Mouse (Mus musculus) neutrophil, adult 5-6 weeks (primary cell): Measurements from ENCODE around the gene Abhd12. TPM values are rescaled to one million over a fixed set of nuclear protein-coding genes. Genes with fewer than 3 reads are reported as not detected.

ENCODE experiments used
- ATAC-seq: fragments of 151-379, 151-347 bp; 2 replicates; pipeline ENCODE4 v1.8.0; 2017; ENCODE audit warnings: mild to moderate bottlenecking, moderate TSS enrichment; ENCODE audit not compliant: insufficient number of reproducible peaks, poor library complexity, low FRiP score, severe bottlenecking; ENCODE audit errors: extremely low read depth
- total RNA-seq: library from RNA; stranded (forward); fragments of 200-1000 nt; gene quantifications from 2 replicates; pipeline ENCODE4 v1.2.3, GENCODE M21; 2017

Gene Abhd12
- total RNA-seq, 1 experiment from 2014 or later, result 55.6 TPM

DNA sequence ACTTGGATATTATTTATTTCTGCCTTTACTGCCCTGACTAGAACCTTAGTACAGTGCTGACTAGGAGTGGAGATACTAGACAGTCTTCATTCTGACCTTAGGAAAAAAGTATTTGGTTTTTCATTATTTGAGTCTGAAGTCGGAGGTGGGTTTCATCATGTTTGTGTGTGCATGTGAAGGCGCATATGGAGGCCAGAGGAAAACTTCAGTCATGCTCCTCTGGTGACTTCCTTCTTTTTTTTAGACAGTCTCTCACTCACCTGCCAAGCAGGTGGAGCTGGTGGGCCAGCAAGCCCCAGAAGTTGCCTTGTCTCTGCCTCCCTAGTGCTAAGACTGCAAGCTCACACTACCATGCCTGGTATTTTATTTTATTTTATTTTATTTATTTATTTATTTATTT is 37.5 kb downstream of the Abhd12 start:
- ATAC-seq, result no peak

DNA sequence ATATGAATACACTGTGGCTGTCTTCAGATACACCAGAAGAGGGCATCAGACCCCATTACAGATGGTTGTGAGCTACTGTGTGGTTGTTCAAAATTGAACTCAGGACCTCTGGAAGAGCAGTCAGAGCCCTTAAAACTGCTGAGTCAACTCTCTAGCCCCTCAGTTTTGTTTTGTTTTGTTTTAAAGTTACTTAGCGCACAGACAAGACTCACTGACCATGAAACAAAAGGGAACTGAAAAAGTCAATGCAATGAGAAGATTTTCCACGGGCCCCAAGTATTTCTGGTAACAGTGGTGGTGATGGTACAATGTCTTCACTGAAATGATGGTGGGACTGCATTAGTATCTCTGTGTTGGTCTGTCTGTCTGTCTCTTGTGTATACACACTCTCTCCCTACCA is 43.4 kb downstream of the Abhd12 start:
- peak; percentile 70 for ATAC-seq

DNA sequence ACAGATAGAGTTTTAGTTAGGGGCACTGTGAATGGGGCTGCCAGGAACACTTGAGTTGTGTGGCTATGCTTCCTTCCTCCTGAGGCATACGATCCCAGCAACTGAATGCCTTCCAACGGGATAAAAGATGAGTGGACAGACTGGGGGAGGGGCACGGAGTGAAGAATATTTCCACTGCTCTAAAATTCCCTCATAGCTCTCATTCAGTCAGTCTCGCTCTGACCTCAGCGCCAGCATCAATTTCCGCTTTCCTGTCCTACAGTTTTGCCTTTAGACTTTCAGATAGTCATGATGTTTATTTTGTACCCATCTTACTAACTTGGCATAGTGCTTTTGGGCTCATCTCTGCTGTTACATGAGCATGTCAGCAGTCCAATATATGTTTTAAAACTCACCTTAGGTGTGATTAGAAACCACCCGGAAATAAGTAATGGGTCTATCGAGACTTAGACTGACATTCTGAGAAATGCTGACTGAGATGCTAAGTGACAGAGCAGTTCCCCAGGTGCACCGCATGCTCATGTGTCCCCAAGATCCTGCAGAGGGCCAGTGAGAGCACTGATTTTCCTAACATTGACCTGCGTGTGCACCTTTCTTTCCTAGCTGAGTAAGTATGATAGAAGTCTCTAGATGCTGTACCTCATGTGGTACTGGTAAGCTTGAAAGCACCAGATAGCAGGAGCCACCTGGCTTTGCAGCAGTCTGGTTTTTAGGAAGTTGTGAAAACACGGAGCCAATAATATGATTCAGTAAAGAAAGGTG is 44.7 kb downstream of the Abhd12 start:
- no peak for ATAC-seq

DNA sequence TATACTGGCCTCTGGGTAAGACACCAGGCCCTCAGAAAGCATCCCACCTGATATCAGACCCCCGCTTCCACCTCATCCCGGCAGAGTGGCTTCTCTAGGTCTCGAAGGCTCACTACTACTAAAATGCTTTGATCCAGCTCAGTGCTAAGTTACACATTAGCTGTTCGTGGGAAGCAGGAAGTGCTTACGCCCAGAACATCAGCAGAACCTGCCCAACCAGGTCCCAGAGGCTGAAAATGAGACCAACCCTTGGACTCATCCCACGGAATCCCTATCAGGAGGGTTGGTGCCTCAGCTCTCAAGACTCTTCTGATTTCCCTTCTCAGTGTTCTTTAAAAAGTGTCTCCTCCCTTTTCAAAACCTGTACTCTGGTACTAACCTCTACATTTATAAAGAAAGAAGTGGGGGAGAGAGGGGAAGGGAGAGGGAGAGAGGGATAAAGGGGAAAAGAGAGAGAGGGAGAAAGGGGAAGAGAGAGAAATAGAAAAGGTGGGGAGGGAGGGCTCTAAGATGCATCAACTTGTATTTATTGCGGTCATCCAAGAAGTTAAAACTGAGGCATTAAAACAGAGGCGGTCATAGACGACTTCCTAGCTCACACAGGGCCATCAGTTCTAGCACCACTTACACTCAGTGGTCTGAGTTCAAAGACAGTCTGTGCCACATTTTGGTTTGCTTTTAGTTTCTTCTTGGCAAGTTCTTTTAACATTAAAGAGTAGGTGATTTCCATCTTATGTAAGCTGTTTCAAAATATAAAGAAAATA is 45.6 kb downstream of the Abhd12 start:
- ATAC-seq, result no peak

DNA sequence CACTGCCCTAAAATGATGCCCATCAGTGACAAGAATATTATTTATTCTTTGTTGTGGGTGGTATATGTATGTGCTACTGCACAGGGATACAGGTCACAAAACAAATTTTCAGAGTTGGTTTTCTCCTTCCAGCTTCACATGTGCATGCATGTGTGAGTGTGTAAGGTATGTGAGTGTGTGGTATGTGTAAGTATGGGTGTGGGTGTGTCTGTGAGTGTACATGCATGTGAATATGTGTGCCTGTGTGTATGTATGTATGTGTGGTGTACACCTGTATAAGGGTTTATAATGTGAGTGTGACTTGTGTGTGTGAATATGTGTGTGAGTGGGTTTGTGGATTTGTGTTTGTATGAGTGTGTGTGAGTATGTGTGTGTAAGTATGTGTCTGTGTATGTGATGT is 49.4 kb downstream of the Abhd12 start:
- ATAC-seq, result no peak

DNA sequence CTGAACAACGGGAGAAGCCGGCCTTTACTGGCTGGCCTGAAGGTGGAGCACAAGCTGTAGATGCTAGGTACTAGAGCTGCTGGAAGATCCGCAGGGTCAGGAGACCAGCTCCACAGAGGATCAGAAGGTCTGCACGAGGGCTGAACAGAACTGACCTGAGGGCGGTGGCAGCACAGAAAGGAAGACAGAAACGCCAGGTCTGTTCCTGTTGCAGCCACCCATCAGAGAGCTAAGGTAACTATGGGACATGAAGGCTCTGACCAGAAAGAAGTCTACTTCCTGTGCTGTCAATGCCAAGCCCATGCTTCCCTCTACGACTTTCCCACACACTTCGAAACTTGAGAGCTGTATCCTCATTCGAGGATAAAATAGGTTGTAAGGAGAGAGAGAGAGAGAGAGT is 53.3 kb downstream of the Abhd12 start:
- ATAC-seq, result no peak

DNA sequence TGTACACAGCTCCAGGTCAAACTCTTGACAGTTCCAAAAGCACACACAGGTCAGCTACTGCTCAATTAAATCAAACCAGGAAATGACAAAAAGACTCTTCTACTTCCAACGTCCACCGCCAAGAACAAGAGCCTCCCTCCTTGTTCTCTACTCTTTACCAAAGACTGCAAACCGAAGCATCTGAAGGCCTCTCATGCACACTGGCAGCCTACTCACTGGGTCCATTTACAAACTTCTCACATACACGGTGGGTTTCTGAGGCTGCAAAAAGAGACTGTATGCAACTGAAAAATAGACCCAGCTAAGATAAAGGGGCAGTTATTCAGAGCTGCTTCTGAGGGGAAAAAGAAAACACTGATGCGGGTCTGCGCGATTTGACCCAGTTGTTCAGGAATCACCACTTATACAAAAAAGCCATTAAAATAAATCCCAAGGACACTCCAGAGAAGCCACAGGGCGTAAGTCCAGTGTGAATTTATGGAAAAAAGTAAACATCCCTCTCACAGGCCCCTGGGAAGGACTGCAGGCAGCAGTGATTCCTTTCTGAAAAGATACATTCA is 57.0 kb downstream of the Abhd12 start:
- no peak for ATAC-seq

DNA sequence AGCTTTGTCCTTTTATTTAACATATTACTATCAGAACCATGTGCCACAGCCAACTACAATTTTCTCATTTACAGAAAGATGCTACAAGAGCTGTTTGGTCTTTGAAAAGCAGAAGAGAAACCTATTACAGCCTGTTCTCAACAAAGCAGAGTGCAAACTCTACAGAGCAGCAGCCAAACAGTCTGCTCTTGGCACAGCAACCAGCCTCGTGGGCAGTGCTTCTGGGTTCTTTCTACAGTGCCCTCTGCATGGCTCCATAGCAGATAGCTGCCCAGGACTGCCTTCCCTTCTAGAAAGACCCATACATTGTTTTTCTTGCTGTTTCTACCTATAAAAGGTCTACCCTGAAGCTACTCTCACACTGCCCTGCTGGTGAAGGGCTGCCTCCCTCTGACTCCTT is 59.7 kb downstream of the Abhd12 start:
- peak; percentile 49; the same call in 1 of the 2 replicates for ATAC-seq

DNA sequence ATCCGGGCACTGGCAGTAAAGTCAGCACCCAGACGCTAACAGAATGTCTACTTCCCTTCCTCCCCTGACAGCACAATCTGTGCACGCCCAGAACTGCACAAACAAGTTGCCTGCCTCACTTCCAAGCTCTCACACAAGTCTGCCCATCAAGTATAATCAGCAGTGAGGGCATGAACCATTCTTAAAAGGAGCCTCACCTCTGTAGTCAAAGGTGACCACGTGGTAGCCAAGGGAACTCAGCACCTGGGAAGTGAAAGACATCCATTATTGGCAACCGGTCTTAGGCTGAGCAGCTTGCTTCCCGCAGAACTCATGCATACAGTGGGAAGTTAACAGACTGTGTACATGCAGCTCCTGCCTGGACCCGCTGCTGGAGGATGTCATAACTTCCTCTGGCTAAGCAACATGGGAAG is 62.5 kb downstream of the Abhd12 start:
- ATAC-seq, result no peak

DNA sequence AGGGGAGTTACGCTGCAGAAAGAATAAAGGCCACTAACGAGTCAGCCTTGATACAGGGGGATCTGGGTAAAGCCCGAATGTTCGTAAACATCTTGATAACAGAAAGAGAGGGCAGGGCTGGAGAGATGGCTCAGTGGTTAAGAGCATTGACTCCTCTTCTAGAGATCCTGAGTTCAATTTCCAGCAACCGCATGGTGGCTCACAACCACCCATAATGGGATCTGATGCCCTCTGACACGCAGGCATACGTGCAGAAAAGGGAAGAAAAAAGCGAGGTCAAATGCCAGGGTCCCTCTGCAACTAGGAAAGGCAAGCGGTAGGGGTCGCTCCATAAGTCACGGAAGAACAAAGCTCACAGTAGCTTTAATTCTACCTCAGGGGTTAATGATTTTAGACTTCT is 63.4 kb downstream of the Abhd12 start:
- ATAC-seq, result no peak

DNA sequence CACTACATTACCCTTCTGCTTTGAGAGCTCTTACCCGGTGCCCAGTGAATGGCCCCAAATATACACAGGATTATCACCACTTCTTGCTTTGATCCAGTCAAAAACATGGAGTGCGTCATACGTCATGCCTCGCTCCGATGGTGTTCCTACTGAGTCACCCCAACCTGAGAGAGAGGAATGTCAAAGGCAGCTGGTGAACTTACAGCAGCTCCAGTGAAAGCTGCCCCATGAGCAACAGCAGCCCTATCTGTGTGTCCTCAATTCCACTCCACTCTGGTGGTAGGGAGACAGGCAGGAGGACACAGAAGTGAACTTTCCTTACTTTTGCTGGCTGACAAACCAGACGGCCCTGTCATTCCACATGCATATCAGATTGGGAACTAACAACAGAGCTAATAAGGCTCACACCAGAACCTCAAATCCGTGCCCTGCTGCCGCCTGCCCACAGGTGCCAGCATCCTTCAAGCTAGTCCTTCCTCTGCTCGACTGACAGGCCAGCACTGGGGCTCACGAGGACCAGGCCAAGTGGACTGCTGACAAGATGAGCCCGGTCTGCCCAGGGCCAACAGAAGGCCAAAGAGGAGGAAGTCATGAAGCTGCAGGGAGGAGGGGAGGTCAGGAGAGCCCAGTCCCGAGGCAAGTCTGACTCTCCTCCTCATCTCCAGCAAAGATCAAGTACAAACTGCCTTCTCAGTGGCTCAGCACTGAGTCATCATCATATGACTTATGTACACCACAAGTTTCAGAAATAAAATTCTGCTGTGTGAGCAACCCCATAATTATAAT is 64.7 kb downstream of the Abhd12 start:
- no peak for ATAC-seq

DNA sequence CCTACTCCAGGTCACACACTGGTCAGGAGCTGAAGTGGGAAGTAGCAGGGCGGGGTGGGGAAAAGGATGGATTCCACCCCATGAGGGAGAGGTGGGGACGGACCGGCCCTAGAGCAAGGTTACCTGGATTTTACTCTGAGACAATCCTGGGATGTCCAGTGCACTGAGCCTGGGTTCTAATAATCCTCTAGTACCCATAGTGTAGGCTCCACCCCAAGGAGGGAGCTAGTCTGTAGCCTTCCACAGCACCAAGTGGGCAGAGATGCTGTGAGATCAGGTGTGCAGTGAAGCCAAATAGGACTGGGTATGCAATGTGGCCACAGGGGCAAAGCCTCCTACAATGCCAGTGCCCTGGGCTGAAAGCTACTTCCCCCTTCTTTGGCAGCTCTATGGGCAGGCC is 66.8 kb downstream of the Abhd12 start:
- no peak for ATAC-seq

DNA sequence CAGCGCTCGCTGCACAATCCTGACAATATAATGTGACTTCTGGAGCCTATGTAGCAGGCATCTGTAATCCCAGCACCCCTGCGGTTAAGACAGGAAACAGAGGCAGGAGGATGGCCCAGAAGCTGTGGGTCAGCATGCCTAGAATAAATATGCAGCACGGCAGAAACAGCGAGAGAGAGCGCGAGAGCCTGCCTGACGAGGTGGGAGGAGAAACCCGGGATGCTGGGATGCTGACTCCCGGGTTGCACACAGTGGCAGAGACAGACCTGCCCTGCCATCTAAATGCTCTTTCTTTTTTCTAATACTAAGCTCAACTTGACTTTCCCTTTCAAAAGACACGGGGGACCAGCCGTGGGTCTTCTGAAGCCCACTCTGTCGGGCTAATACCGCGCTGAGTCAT is 67.6 kb downstream of the Abhd12 start:
- no peak for ATAC-seq

DNA sequence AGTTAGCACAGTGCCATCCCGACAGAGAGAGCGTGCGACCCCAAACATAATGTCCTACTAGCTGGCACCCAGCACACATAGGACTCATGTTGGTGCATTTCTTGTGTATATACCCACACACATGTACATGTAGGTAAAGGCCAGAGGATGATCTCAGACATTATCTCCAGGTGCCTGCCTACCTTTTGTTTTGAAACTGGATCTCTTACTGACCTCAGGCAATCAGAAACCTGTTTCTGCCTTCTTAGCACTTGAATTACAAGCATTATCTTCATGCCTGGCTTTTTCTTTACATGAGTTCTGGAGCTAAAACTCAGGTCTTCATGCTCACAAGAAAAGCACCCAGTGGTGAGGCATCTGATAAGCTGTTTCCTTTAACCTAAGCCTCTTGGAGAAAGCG is 68.6 kb downstream of the Abhd12 start:
- ATAC-seq, result no peak

DNA sequence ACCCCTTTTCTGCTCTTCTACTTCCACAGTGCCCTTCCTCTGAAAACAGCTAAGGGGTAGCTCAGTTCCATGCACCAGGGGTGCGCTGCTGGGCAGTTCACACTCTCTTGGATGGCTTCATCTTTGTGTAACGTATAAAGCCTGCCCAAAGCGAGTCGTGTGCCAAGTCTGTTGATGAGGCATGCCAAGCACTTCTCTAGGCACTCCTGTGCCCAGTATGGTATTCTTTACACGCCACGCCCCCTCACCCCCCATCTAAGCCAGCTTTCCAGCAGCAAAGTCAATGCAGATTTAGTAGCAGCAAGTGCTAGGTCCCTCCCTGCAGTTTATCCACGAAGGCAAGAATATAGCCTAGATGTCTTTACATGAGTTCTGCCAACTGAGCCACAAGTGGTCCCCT is 69.9 kb downstream of the Abhd12 start:
- no peak for ATAC-seq

DNA sequence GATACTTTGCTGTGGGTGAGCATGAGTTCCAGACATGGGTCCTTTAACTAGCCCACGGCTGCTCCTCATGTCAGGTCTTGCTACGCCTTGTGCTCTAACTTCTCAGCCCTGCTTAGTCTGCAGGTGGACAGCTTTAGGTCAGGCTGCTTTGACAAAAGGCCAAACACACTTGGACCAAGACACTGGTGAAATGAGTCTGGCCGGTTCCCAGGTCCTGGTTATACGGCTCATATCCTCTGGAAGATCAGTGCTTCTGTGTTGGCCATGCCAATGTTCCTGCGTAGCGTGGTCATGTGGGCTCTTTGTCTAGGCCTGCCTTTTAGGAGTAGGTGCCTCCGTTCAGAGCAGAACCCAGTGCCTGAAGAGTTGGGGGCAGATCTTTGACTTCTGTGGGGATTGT is 72.5 kb downstream of the Abhd12 start:
- ATAC-seq, result no peak

DNA sequence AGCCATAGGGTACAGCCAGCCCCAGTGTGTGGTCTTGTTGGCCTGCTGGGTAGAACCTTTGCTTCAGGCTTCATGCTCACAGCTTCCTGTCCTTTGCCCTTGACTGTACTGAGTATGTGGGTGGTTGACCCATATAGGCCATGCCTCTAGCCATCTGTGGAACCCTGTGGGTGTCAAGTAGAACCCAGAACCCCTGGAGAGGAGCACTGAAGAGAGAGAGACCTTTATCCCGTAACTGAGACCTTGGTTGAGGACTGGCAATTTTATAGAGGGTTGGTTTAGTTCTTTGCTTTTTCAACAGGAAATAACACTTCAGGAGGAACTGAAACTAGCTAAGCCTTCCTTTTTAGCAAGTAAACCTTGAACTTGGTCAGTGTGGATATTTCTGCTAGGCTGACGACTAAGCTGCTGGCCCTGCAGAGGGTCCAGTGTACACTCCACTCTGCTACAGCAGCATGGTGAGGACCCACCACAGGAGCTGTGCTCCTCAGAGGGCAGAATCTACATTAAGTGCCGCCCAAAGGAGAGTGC is 73.6 kb downstream of the Abhd12 start:
- peak; percentile 65 for ATAC-seq

DNA sequence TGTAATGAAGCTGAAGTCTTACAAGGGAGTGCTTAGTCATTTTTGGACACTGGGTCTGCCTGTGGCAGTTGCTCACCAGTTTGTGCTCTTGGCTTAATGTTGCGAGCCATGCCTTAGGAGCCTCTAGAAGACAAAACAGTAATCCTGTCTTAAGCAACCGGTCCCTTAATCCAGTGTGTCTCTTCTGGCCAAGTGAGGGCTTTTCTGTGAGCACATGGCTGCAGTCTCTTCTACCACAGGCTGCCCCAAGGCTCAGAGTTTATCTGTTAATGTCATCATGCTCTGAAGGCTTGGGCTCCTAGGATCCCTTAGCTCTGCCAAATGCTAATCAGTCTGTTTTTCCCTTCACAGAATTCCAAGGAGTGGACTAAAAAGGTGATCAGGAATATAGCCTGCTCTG is 74.5 kb downstream of the Abhd12 start:
- ATAC-seq, result no peak

DNA sequence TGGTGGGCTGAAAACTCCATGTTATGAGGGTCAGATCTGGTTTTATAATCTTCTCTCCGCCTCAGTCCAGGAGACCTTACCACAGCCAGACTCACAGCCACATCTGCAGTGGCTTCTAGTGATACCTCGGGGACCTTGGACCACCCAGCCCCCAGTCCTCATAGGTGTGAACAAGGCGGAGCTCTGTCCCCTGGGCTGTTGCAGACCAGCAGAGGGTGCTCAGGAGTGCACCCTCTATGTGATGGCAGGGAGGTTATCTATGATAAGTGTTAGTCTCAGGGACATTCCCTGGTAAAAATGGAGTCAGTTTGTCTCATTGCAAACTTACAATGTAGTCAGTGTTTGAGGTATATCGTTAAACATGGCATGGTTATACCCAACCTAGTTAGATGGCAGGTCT is 75.9 kb downstream of the Abhd12 start:
- no peak for ATAC-seq
